Mouse (Mus musculus): ENCODE measurements around the gene Olfr1325. TPM values are rescaled to one million over a fixed set of nuclear protein-coding genes. Genes with fewer than 3 reads are reported as not detected.
"Not testable (repeated sequence)": the region's sequence is repeated elsewhere in the genome, so short reads cannot be mapped to it uniquely, and the experiment has no call there.

Olfr1325 gene
- not detected for total RNA-seq (2021)
- long read RNA-seq, experiment 1: 0 reads
- long read RNA-seq, experiment 2: 0 reads

- DNase-seq (ENCODE audit: low spot score in 2 of 2): no peak
These were observed at the start of gene Olfr1325 for GRCm38 (mm10) chrX:74592379-74592778. Olfr1325 (plus strand) TSS chrX:74592679.

DNA sequence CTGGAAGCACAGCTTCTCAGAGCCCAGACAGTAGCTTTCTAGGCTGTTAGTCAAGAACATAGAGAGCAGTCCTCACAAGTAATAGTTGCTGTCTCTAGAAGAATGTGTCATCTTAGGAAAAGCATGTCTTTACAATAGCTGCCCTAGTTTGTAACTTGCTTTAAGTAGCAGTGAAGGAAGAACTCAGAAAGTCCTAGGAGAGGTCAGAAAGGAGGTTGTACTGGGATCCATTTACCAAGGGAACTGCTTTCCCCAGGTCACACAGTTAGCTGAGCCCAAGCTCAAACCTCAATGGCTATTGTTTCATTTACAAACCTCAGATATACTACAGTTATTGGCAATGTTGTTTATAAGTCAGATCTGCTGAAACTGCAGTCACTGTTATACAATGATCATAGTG, 17.7 kb upstream of the Olfr1325 start, which contains the start of gene Olfr1326-ps1:
Gene Olfr1326-ps1, minus strand, starts transcription at position 101 of the 400 bp plus-strand sequence.
- no peak for DNase-seq (ENCODE audit: low spot score in 2 of 2)

DNA sequence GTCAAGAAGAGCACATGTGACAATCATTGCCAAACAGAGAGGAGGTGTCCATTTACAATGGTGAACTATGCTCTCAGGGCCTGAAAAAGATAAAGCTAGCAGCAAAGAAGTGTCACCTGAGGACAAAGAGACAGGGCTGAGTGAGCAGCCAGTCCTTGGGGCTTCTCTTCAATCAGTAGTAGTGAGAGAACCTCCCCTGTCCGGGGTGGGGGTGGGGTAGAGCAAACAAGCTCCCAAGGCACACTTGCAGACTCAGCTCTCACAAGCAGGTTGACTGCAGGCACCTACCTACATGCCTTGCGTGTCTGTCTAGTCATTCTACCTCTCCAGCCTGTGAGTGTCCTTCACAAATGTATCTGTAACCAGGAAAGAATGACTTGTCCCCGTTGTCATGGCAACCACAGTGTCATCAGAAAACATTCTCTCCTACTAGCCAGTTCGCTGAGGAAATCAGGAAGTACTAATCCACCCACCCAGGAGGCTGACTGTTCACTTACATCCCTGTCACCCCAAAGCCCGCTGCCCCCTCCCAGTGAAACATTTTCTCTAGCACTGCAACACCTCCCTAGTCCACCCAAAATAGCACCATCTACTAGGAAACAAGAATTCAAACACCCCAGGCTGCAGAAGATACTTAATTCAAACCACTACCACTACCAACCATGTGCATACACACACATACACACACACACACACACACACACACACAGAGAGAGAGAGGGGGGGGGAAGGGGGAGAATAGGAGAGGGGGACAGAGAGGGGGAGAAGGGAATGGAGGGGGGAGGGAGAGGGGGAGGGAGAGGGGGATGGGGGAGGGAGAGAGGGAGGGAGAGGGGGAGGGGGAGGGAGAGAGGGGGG, 53.2 kb downstream of the Olfr1325 start, which contains the start of gene Gm5640:
Gene Gm5640, minus strand, starts transcription at position 170 of the 858 bp plus-strand sequence.
- DNase-seq (ENCODE audit: low spot score in 2 of 2): peak in 1 of 2 experiments; percentile 41

DNA sequence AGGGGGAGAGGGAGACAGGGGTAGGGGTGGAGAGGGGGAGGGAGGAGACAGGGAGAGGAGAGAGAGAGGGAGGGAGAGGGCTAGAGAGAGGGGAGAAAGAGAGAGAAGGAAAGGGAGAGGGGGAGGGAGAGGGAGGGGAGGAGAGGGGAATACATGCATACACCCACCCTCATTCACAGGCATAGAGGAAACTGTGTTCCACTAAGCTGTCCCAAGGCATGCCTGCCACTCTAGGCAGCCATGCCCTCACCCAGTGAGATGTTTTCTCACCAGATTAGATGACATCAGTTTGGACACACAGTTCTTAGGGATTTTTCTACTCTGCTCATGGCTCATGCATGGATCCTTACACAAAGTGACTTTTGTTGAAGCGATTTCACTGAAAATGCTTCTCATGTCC, 53.9 kb downstream of the Olfr1325 start:
- DNase-seq (ENCODE audit: low spot score in 2 of 2): not testable (repeated sequence)

Other genes starting within 250 kb of the Olfr1325 start
- 10 to 100 TPM; 20.5 to 23.9 TPM for gene Lage3, start 239.1 kb upstream of the Olfr1325 start, total RNA-seq (2021)
- 10 to 100 TPM; 68.3 to 71.6 TPM for gene Ubl4a, start 219.5 kb upstream of the Olfr1325 start, total RNA-seq (2021)
- 1 to 10 TPM; 2.7 to 3.4 TPM for gene Slc10a3, start 219.3 kb upstream of the Olfr1325 start, total RNA-seq (2021)
- gene Fam3a, start 199.4 kb upstream of the Olfr1325 start, total RNA-seq (2021): 10 to 100 TPM; 18.2 to 19.7 TPM
- 10 to 100 TPM; 41.3 to 45.7 TPM for gene Ikbkg, start 199.4 kb upstream of the Olfr1325 start, total RNA-seq (2021)
- 10 to 100 TPM; 28.3 to 37.7 TPM for gene G6pdx, start 163.5 kb upstream of the Olfr1325 start, total RNA-seq (2021)
- gene Gm6880, start 111.3 kb upstream of the Olfr1325 start, total RNA-seq (2021): not detected
- gene Olfr1326-ps1, start 17.8 kb upstream of the Olfr1325 start, total RNA-seq (2021): not detected
- gene Gm5640, start 53.0 kb downstream of the Olfr1325 start, total RNA-seq (2021): under 1 TPM in 1 of 2 experiments, not detected in 1; 0.65 TPM
- not detected for gene Gm6890, start 148.2 kb downstream of the Olfr1325 start, total RNA-seq (2021)
- gene Gm5936, start 244.5 kb downstream of the Olfr1325 start, total RNA-seq (2021): under 1 TPM in 1 of 2 experiments, not detected in 1; 0.33 TPM

All from left cerebral cortex, adult 18-20 months (tissue).